Mouse (Mus musculus) lung, postnatal 0 days (tissue): ENCODE data around the gene Pibf1.

ENCODE experiments used
- CTCF ChIP-seq: IDR thresholded peaks from 2 replicates; pipeline ENCODE4 v1.5.1; 2016; ENCODE audit warnings: antibody characterized with exemption, mild to moderate bottlenecking
- EP300 ChIP-seq: IDR thresholded peaks from 2 replicates; pipeline ENCODE4 v1.6.1; 2016; ENCODE audit warnings: antibody characterized with exemption, mild to moderate bottlenecking, control low read depth

DNA sequence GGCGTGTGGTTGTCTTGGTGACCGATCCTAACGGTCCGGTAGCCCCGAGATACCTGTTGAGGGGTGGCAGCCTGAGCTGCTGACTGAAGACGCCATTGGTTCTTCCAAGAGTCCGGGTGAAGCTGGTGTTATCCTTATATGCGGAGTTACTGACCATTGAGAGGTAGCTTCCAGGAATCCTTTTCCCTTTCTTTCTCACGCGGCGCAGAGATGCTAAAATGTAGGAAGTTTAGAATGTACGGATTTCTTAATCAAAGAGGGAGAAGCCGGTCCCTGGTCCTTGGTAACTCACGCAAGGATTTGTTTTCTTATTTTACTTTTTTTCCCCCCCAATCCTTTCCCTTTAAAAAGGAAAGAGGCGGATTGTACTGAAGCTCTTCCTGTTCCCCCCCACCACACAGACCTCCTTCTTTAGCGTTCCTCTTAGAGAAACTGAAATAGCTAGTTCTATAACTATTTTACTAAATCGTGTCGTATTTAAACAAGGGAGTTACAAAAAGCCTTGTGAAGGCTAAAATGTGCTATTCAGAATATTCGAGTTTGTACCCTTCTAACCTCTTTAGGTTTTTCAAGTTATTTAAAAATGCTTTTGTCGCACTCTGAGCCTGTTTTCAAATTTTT lies 853 bp downstream of the Pibf1 start:
- no peak for TF ChIP-seq CTCF
- TF ChIP-seq EP300: no peak
